Mouse (Mus musculus): Measurements from ENCODE around the gene Tm4sf19. TPM values are rescaled to one million over a fixed set of nuclear protein-coding genes. Genes with fewer than 3 reads are reported as not detected.
A peak's percentile ranks its signal among the peaks of the same experiment; 100 is the strongest.

Gene Tm4sf19
- polyA plus RNA-seq, 1 experiment from 2014 or later = not detected

DNA sequence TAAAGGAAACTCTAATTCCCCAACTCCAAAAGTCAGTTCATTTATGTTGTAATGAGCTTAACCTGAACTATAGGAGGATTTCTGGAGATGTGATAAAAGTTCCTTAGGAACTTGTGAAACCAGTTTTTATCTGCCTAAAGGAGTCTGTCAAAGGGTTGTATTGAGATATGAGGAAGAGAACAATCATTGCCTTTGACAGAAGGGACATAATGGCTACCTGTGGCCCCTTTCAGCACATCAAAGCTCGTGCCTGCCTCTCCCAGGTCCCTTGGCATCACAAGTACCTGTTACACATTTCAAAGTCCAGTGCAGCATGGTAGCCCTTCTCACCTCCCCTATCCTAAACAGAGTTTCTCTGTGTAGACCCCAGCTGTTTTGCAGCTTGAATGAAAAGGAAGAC lies 17.2 kb downstream of the Tm4sf19 start:
- H3K36me3 ChIP-seq (ENCODE audit: control insufficient read depth, insufficient read depth, low read length) = no peaks in the 10 kb centered on the region
- H3K9ac ChIP-seq (ENCODE audit: low read depth, low read length) = no peak overlapping the region
- no peaks in the 10 kb centered on the region for H3K27me3 ChIP-seq (replicated peaks; ENCODE audit: control insufficient read depth, insufficient read depth, low read length)
- H3K4me2 ChIP-seq (ENCODE audit: low read depth, low read length) = no peak overlapping the region
- ATAC-seq = peak; percentile 72
- no peak overlapping the region for H3K4me3 ChIP-seq (ENCODE audit: low read length)
- no peaks in the 10 kb centered on the region for H3K9me3 ChIP-seq (ENCODE audit: control insufficient read depth, low read length)
- WGBS = 36% methylated on average over 1 of the region's 1 CpGs
- peaks cover 14% of the 10 kb centered on the region for H3K4me1 ChIP-seq (ENCODE audit: control insufficient read depth, insufficient read depth, low read length)
- peak overlapping the region; percentile 46; the same call in 1 of the 2 replicates for H3K27ac ChIP-seq (ENCODE audit: low read length)

DNA sequence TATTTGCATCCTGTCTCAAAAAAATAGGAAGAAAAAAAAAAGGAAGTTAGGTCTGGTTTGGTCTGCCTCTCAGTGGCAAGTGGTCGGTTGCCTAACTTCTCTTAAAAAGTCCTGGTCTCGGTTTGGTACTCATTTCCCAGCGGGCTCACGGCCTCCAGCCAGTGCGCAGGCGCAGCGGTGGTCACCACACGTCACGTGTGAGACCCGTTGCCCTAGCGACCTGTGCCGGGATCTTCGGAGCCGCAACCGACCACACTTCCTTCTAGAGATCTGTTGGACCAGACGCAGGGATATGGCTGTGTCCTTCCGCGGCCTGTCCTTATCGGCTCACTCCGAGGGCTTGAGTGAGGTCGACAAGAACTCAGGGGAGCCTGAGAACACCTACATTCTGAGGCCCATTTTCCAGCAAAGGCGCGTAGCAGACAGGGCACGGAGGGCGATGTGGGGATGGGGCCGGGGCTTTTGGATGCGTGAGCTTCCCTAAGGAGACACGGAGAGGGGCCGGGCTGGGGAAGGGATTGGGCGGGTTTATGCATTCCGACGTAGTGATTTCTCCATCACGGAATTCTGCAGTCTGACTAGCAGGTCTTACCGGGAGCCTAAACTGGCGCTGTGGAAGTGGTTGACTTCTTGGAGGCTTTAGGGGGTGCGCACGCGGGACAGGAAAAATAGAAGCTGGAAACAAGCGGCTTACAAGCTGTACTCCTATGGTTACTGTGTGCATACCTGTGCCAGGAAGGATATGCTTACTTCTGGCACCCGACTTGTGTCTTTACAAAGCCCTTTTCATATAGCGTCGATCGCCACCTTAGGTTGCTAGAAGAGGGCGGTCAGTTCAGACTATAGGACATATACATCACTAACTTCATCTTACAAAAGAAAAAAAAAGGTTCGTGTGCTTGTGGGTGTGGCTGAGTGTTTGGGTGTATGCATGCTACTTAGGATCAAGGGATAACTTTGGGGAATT lies 19.5 kb downstream of the Tm4sf19 start, which contains the start of gene Tctex1d2:
Tctex1d2 (plus strand) TSS at position 186 of the 967 bp plus-strand sequence.
- under 1% methylated on average over 45 of the region's 45 CpGs for WGBS
- H3K27me3 ChIP-seq (replicated peaks; ENCODE audit: control insufficient read depth, insufficient read depth, low read length) = no peaks in the 10 kb centered on the region
- H3K9ac ChIP-seq (ENCODE audit: low read depth, low read length) = peak within 1 kb of the TSS; percentile 83
- peak within 1 kb of the TSS; percentile 91 for H3K27ac ChIP-seq (ENCODE audit: low read length)
- H3K4me2 ChIP-seq (ENCODE audit: low read depth, low read length) = peak within 1 kb of the TSS; percentile 62
- no peaks in the 10 kb centered on the region for H3K36me3 ChIP-seq (ENCODE audit: control insufficient read depth, insufficient read depth, low read length)
- no peaks in the 10 kb centered on the region for H3K9me3 ChIP-seq (ENCODE audit: control insufficient read depth, low read length)
- peaks cover 14% of the 10 kb centered on the region for H3K4me1 ChIP-seq (ENCODE audit: control insufficient read depth, insufficient read depth, low read length)
- H3K4me3 ChIP-seq (ENCODE audit: low read length) = peak within 1 kb of the TSS; percentile 69
- ATAC-seq = peak; percentile 92

DNA sequence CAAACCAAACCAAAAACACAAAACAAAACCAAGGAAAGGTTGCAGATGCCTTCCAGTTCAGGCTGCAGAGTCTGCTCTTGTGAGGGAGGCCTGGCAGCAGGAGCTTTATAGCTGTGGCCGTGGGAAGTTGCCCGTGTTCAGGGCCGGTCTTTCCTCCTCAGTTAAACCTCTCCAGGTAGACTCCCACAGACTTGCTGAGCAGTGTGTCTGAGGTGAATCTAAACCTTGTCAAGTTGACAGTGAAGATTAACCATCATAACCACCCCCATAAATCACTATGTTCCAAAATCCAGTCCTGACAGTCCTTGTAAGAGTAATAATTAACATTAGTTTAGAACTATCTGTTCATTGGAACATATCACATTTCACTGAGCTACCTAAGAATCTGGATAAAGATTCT lies 27.2 kb downstream of the Tm4sf19 start:
- WGBS = 74% methylated on average over 3 of the region's 3 CpGs
- Histone ChIP-seq H3K36me3 (ENCODE audit: control insufficient read depth, insufficient read depth, low read length) (no peaks in the 10 kb centered on the region), H3K4me3 (ENCODE audit: low read length) (no peak overlapping the region), H3K9me3 (ENCODE audit: control insufficient read depth, low read length) (no peaks in the 10 kb centered on the region), H3K4me2 (ENCODE audit: low read depth, low read length) (no peak overlapping the region), H3K27ac (ENCODE audit: low read length) (no peak overlapping the region), H3K4me1 (ENCODE audit: control insufficient read depth, insufficient read depth, low read length) (peaks cover 10% of the 10 kb centered on the region), H3K9ac (ENCODE audit: low read depth, low read length) (no peak overlapping the region), H3K27me3 (replicated peaks; ENCODE audit: control insufficient read depth, insufficient read depth, low read length) (no peaks in the 10 kb centered on the region)
- ATAC-seq = no peak

DNA sequence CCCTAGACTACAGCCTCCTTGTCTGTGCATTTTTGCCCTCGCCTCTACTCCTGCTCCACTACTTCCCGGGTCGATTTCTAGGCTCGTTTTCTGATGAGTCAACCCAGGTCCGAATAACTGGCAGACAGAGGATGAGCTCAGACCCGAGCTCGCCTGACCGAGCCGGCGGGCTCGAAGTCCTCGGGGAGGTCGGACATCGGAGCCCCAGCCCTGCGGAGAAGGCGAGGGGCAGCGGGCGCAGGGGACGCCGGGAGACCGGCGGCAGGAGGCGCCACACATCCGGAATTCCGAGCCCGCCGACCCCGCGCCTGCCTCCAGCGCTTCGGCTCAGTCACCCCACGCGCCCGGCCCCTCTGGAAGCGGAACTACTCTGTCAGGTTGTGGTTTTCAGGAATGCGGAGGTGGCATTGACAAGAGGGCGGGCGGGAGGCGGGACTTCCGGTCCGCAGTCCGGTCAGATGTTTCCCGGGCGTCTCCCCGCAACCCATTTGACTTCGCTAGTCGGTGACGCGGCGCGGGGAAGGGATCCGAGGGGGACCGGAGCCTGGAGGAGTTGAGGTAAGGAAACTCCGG lies 30.3 kb downstream of the Tm4sf19 start, which contains the start of gene Pcyt1a:
Pcyt1a (plus strand) TSS at position 448 of the 573 bp plus-strand sequence.
- H3K9ac ChIP-seq (ENCODE audit: low read depth, low read length) = peak within 1 kb of the TSS; percentile 87
- H3K27ac ChIP-seq (ENCODE audit: low read length) = peak within 1 kb of the TSS; percentile 93
- WGBS = under 1% methylated on average over 54 of the region's 54 CpGs
- H3K4me1 ChIP-seq (ENCODE audit: control insufficient read depth, insufficient read depth, low read length) = peaks cover 13% of the 10 kb centered on the region
- no peaks in the 10 kb centered on the region for H3K9me3 ChIP-seq (ENCODE audit: control insufficient read depth, low read length)
- H3K27me3 ChIP-seq (replicated peaks; ENCODE audit: control insufficient read depth, insufficient read depth, low read length) = no peaks in the 10 kb centered on the region
- peak; percentile 97 for ATAC-seq
- peak within 1 kb of the TSS; percentile 81 for H3K4me3 ChIP-seq (ENCODE audit: low read length)
- H3K4me2 ChIP-seq (ENCODE audit: low read depth, low read length) = peak within 1 kb of the TSS; percentile 86
- H3K36me3 ChIP-seq (ENCODE audit: control insufficient read depth, insufficient read depth, low read length) = no peaks in the 10 kb centered on the region

DNA sequence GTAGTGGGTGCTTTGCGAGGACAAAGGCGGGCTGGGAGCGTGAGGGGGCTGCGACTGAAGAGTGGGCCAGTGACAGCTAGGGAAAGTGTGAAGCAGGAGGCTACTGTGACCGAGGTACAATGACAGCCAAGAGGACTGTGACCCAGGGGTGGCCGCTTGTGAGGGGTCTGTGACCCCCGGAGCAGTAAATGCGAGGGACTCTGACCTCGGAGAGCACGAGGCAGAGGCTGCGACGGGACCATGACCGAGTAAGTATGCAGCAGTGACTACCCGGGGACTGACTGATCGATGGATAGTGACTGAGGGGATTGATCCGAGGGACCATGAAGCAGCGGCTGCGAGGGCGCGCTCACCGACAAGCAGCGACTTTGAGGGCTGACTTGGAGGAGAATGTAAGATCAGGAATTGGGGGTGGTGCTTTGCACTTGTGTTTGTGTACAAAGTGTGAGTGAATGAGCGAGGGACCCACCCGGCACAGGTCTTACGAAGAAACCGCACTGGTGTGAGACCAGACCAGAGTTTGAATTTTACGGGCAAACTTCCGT lies 30.8 kb downstream of the Tm4sf19 start:
- no peaks in the 10 kb centered on the region for H3K9me3 ChIP-seq (ENCODE audit: control insufficient read depth, low read length)
- H3K27ac ChIP-seq (ENCODE audit: low read length) = peak overlapping the region; percentile 93
- no peaks in the 10 kb centered on the region for H3K36me3 ChIP-seq (ENCODE audit: control insufficient read depth, insufficient read depth, low read length)
- H3K4me2 ChIP-seq (ENCODE audit: low read depth, low read length) = peak overlapping the region; percentile 86
- ATAC-seq = peak; percentile 56; the same call in 1 of the 2 replicates
- WGBS = under 1% methylated on average over 28 of the region's 28 CpGs
- H3K9ac ChIP-seq (ENCODE audit: low read depth, low read length) = peak overlapping the region; percentile 87
- H3K4me3 ChIP-seq (ENCODE audit: low read length) = peak overlapping the region; percentile 81
- no peaks in the 10 kb centered on the region for H3K27me3 ChIP-seq (replicated peaks; ENCODE audit: control insufficient read depth, insufficient read depth, low read length)
- H3K4me1 ChIP-seq (ENCODE audit: control insufficient read depth, insufficient read depth, low read length) = peaks cover 13% of the 10 kb centered on the region

DNA sequence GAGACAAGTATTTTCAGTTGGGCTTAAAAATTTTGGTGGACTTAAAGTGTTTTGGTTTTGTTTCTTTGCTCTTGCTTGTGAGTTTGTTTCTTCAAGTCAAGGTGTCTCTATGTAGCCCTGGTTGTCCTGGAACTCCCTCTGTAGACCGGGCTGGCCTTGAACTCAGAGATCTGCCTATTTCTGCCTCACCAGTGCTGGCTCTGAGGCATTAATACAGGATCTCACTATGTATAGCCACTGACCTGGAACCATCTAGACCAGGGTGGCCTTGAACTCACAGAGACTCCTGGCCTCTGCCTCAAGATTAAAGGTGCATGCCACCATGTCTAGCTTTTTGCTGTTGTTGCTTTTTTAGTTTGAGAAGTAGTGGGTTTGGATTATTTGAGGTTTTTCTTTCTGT lies 31.6 kb downstream of the Tm4sf19 start:
- H3K27ac ChIP-seq (ENCODE audit: low read length) = no peak overlapping the region
- 86% methylated on average over 1 of the region's 1 CpGs for WGBS
- no peaks in the 10 kb centered on the region for H3K9me3 ChIP-seq (ENCODE audit: control insufficient read depth, low read length)
- H3K4me1 ChIP-seq (ENCODE audit: control insufficient read depth, insufficient read depth, low read length) = peaks cover 13% of the 10 kb centered on the region
- H3K9ac ChIP-seq (ENCODE audit: low read depth, low read length) = peak overlapping the region; percentile 87; the same call in 1 of the 2 replicates
- no peak for ATAC-seq
- H3K36me3 ChIP-seq (ENCODE audit: control insufficient read depth, insufficient read depth, low read length) = no peaks in the 10 kb centered on the region
- H3K4me3 ChIP-seq (ENCODE audit: low read length) = peak overlapping the region; percentile 81
- H3K4me2 ChIP-seq (ENCODE audit: low read depth, low read length) = peak overlapping the region; percentile 86
- H3K27me3 ChIP-seq (replicated peaks; ENCODE audit: control insufficient read depth, insufficient read depth, low read length) = no peaks in the 10 kb centered on the region

DNA sequence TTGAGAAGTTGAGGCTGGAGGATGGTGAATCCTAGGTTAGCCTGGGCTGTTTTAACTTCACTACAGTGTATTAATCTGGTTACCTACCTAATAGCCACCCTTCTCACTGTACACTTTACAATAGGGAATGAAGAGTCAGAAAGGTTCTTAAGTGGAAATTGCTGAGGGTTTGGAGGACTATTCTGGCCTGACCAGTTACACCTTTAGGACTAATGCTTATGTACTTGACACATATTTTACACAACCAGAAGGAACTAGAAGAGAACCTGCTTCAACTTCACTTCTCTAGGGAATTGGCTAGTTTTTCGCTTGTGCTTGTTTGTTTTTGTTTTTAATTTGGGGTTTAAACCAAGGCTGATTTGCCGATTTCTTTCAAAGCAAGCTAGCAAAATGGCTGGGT lies 32.8 kb downstream of the Tm4sf19 start:
- ATAC-seq = no peak
- Histone ChIP-seq H3K4me3 (ENCODE audit: low read length) (no peak overlapping the region), H3K9ac (ENCODE audit: low read depth, low read length) (no peak overlapping the region), H3K36me3 (ENCODE audit: control insufficient read depth, insufficient read depth, low read length) (no peaks in the 10 kb centered on the region), H3K27me3 (replicated peaks; ENCODE audit: control insufficient read depth, insufficient read depth, low read length) (no peaks in the 10 kb centered on the region), H3K9me3 (ENCODE audit: control insufficient read depth, low read length) (no peaks in the 10 kb centered on the region), H3K27ac (ENCODE audit: low read length) (no peak overlapping the region), H3K4me1 (ENCODE audit: control insufficient read depth, insufficient read depth, low read length) (peaks cover 13% of the 10 kb centered on the region), H3K4me2 (ENCODE audit: low read depth, low read length) (no peak overlapping the region)
- WGBS = 91% methylated on average over 2 of the region's 2 CpGs

DNA sequence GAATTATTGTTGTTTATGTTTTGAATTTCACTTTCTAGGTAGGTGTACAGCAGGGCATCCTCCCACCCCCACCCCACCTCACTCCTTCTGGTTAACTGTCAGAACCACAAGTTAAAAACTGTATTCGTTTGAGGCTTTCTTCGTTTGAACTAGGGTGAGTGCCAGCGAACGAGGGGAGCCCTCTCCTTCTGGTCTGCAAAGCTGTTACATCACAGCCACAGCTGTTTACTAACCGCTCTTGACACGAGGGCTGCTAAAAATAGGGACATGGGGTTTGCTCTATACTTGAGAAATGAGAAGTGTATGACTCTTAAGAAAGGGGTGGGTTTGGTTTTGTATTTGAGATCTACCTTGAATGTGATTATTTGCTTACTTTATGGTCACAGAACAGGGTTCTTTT lies 33.8 kb downstream of the Tm4sf19 start:
- 53% methylated on average over 6 of the region's 6 CpGs for WGBS
- H3K4me2 ChIP-seq (ENCODE audit: low read depth, low read length) = no peak overlapping the region
- H3K36me3 ChIP-seq (ENCODE audit: control insufficient read depth, insufficient read depth, low read length) = no peaks in the 10 kb centered on the region
- H3K27me3 ChIP-seq (replicated peaks; ENCODE audit: control insufficient read depth, insufficient read depth, low read length) = no peaks in the 10 kb centered on the region
- H3K4me3 ChIP-seq (ENCODE audit: low read length) = no peak overlapping the region
- no peaks in the 10 kb centered on the region for H3K9me3 ChIP-seq (ENCODE audit: control insufficient read depth, low read length)
- H3K27ac ChIP-seq (ENCODE audit: low read length) = no peak overlapping the region
- H3K9ac ChIP-seq (ENCODE audit: low read depth, low read length) = no peak overlapping the region
- peaks cover 13% of the 10 kb centered on the region for H3K4me1 ChIP-seq (ENCODE audit: control insufficient read depth, insufficient read depth, low read length)
- no peak for ATAC-seq

DNA sequence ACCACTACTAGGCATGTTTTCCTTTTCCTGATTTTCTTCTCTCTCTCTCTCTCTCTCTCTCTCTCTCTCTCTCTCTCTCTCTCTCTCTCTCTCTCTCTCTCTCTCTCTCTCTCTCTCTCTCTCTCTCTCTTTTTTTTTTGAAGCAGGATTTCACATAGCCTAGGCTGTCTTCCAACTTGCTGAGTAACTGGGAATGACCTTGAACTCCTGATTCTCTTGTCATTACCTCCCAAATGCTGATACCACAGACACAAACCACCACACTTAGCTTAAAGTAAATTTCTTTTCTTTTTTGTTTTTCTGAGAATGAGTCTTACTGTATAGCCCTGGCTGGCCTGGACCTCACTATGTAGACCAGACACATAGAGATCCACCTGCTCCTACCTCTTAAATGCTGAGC lies 34.4 kb downstream of the Tm4sf19 start:
- Histone ChIP-seq H3K4me1 (ENCODE audit: control insufficient read depth, insufficient read depth, low read length) (peaks cover 8% of the 10 kb centered on the region), H3K36me3 (ENCODE audit: control insufficient read depth, insufficient read depth, low read length) (no peaks in the 10 kb centered on the region), H3K27ac (ENCODE audit: low read length) (no peak overlapping the region), H3K4me3 (ENCODE audit: low read length) (no peak overlapping the region), H3K4me2 (ENCODE audit: low read depth, low read length) (no peak overlapping the region), H3K9ac (ENCODE audit: low read depth, low read length) (no peak overlapping the region), H3K9me3 (ENCODE audit: control insufficient read depth, low read length) (no peaks in the 10 kb centered on the region), H3K27me3 (replicated peaks; ENCODE audit: control insufficient read depth, insufficient read depth, low read length) (no peaks in the 10 kb centered on the region)
- no peak for ATAC-seq

Measured in intestine, embryonic 16.5 days (tissue).